Mouse (Mus musculus) layer of hippocampus, adult 9-10 months (tissue): Measurements from ENCODE around the gene Kit.

Source experiments
- DNase-seq: peaks from one replicate; pipeline ENCODE4 v3.0.0; 2022; ENCODE audit warnings: low spot score

The Kit gene

DNA sequence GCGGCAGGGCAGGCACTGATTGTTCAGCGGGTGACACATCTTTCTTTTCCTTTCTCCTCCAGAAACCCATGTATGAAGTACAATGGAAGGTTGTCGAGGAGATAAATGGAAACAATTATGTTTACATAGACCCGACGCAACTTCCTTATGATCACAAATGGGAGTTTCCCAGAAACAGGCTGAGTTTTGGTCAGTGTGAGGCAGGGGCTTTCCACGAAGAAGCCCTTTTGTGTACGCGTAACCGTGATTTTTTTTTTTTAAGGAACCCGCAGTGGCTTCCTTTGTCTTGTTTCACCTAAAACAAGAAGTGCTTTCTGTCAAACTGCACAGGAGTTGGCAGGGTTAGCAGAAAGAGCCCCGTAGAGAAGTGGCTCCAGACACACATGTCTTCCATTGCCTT is 65.9 kb downstream of the Kit start:
- no peak for DNase-seq

GRCm38 (mm10) chr5:75647046-75647445 is 72.3 kb downstream of the Kit start:
- peak; percentile 44 for DNase-seq

GRCm38 (mm10) chr5:75650566-75650965 is 75.8 kb downstream of the Kit start:
- no peak for DNase-seq

- no peak for DNase-seq
Observed at GRCm38 (mm10) chr5:75653431-75653830, 78.7 kb downstream of the Kit start.

DNA sequence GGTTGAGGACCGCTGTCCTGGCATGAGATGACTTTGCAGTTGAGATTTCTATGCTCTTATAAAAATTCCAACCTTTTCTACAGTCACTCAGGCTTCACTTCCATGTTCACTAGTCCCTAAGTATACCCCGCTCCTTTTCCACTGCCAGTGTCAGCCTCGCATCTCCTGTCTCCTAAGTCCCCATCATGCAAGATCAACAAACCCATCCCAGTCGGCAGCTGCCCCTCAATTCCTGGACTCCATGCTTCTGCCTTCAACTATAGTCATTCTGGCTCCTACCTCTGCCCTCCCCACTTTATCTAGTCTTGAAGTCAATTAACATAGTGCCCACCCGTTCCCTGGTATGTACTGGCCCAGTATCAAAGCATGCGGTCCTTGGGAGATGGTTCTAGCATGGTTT is 83.9 kb downstream of the Kit start:
- DNase-seq: no peak

DNA sequence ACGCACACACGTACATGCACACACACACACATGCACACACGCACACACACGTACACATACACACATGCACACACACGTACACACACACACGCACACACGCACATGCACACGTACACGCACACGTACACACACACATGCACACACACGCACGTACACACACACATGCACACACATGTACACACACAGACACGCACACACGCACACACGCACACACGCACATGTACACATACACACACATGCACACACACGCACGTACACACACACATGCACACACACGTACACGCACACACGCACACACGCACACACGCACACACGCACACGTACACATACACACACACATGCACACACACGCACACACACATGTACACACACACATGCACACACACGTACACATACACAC is 85.6 kb downstream of the Kit start:
- no peak for DNase-seq

DNA sequence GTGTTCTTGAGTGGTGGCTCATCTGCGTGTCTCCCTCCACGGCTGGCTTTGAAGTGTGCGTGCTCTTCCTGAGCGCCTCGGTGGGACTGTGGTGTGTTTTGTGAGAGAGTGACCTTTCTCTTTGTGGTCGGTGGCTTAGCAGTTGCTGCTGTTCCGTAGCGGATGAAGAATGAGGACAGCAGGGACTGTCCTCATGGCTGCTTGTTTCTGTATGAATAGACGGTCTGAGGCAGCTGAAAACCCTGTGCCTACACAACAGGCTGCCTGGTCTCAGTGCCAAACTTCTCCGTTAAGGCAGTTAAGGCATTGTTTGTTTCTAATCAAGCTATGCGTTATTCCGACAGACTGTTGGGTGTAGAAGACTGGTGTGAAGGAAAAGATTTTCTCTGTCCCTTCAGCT is 87.8 kb downstream of the Kit start:
- DNase-seq: no peak

DNA sequence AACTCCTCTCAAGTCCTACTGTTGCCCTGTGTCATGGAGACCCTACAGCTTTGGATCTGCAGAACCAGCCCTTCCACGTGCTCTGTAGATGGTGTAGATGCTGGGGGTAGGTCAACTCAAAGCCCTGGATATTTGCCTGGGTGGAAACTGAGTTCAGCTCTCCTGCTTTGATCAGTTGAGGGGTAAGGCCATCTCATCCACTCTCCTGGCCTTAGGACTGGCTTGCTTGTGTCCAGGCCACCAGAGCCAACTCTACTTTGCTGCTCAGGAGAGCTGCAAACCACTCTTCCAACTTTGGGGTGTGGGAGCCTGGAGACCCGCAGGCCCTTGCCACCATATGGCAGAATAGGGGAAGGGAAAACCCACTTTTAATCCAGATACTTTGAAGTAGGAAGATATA is 89.1 kb downstream of the Kit start:
- DNase-seq: no peak

- DNase-seq: no peak
Observed at GRCm38 (mm10) chr5:75667083-75667482, 92.4 kb downstream of the Kit start.

GRCm38 (mm10) chr5:75671136-75671788 is 96.5 kb downstream of the Kit start:
- DNase-seq: no peak

- DNase-seq: no peak
Observed at GRCm38 (mm10) chr5:75676024-75676423, 101.3 kb downstream of the Kit start.

- DNase-seq: no peak
Observed at GRCm38 (mm10) chr5:75679896-75680295, 105.2 kb downstream of the Kit start.

GRCm38 (mm10) chr5:75695162-75695809 is 120.6 kb downstream of the Kit start:
- DNase-seq: no peak

GRCm38 (mm10) chr5:75696960-75697359 is 122.2 kb downstream of the Kit start:
- no peak for DNase-seq

GRCm38 (mm10) chr5:75698556-75698955 is 123.8 kb downstream of the Kit start:
- no peak for DNase-seq

- no peak for DNase-seq
Observed at GRCm38 (mm10) chr5:75699081-75699480, 124.4 kb downstream of the Kit start.

- no peak for DNase-seq
Observed at GRCm38 (mm10) chr5:75699516-75699915, 124.8 kb downstream of the Kit start.

GRCm38 (mm10) chr5:75701662-75702061 is 126.9 kb downstream of the Kit start:
- no peak for DNase-seq

- no peak for DNase-seq
Observed at GRCm38 (mm10) chr5:75702080-75702479, 127.4 kb downstream of the Kit start.

DNA sequence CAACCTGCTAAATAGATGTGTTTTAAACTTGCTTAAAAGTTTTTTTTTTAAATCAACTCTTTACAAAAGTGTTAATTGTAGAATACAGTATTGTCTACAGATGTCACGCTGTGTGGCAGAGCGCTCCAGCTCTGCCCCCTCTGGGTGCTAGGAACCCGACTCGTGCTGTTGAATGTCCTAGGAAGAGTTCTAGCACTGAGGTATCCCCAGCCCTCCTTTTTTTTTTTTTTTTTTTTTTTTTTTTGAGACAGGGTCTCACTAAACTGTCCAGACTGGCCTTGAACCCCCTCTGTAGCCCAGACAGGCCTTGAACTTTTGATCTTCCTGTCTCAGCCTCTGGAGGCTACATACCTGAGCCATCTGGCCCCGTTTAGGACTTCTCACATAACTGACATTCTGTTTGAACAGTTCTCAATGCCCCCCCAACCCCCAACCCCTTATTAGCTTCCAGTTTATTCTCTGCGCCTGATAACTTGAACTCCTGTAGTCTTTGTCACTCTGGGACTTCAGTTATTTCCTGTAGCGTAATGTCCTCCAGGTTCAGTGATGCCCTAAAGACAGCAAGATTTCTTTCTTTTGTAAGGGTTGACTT is 130.0 kb downstream of the Kit start:
- DNase-seq: no peak

DNA sequence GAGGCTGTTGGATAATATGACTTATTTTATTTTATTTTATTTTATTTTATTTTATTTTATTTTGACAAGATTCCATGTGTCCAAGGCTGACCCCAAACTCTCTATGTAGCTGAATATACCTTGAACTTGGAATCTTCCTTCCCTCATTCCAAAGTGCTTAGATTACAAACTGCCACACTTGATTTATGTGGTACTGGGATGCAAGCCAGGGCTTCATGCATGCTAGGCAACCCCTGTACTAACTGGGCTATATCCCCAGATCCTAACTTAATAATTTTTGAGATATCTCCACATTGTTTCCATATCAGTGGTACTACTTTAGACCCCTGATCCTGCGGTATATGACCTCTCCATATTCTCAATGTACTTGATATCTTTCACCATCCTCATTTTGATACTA is 130.7 kb downstream of the Kit start:
- no peak for DNase-seq
